Mouse (Mus musculus) ovary, postnatal 10 days (tissue): Measurements from ENCODE around the gene Arl1.
"Not testable (repeated sequence)": the region's sequence is repeated elsewhere in the genome, so short reads cannot be mapped to it uniquely, and the experiment has no call there.

Experiments
- DNase-seq: peaks from one replicate; pipeline ENCODE4 v3.0.0; 2022; ENCODE audit warnings: low spot score

Arl1 gene

GRCm38 (mm10) chr10:88765431-88766142 lies 34.9 kb downstream of the Arl1 start:
- no peak for DNase-seq

GRCm38 (mm10) chr10:88768961-88769360 lies 38.3 kb downstream of the Arl1 start:
- DNase-seq = no peak

GRCm38 (mm10) chr10:88769676-88770075 lies 39.0 kb downstream of the Arl1 start:
- DNase-seq = no peak

- DNase-seq = not testable (repeated sequence)
Measured at GRCm38 (mm10) chr10:88772965-88773364, 42.3 kb downstream of the Arl1 start.

- no peak for DNase-seq
Measured at GRCm38 (mm10) chr10:88776206-88776605, 45.5 kb downstream of the Arl1 start.

- DNase-seq = no peak
Measured at GRCm38 (mm10) chr10:88780716-88781115, 50.1 kb downstream of the Arl1 start.

GRCm38 (mm10) chr10:88783135-88783534 lies 52.5 kb downstream of the Arl1 start:
- not testable (repeated sequence) for DNase-seq

- no peak for DNase-seq
Measured at GRCm38 (mm10) chr10:88783941-88784340, 53.3 kb downstream of the Arl1 start.

GRCm38 (mm10) chr10:88784513-88784931 lies 53.9 kb downstream of the Arl1 start:
- DNase-seq = no peak

- DNase-seq = no peak
Measured at GRCm38 (mm10) chr10:88793671-88794070, 63.0 kb downstream of the Arl1 start.
